Comparison of ENCODE assay signal across 13 mouse cellular contexts in the genomic region with DNA sequence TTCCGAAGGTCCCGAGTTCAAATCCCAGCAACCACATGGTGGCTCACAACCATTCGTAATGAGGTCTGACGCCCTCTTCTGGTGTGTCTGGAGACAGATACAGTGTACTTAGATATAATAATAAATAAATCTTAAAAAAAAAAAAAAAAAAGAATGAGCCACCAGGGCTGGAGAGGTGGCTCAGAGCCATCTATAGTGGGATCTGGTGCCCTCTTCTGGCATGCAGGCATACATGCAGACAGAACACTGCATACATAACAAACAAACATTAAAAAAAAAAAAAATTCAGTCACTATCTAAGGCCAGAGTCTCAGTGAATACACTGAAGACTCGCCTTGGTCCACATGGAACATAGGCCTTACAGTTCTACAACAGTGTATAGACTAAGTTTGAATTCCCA. TPM values are rescaled to one million over a fixed set of nuclear protein-coding genes. Genes with fewer than 3 reads are reported as not detected.
DNase-seq lines count a peak whose midpoint lies in the region; ATAC-seq and TF ChIP-seq lines count a peak whose summit lies in the region.
"Had no signal": no experiment of that assay in that cellular context is flagged by ENCODE, and none has a peak within 500 bp of the region (broad histone marks: within the 10 kb centered on the region; RNA-seq: fewer than 3 reads in every experiment).

No protein-coding gene starts in this region.

- peaks cover 51% of the 10 kb centered on the region for H3K36me3 ChIP-seq in kidney, embryonic 15.5 days

- peak; percentile 68 for DNase-seq in CD4-positive, CD25-positive, alpha-beta regulatory T cell, adult 2 months (ENCODE audit: low read depth, low spot score)
- peak; percentile 51 for DNase-seq in kidney, postnatal 10 days
- peak; percentile 49 for DNase-seq in A20 (ENCODE audit: low read depth, low spot score)
- peak; percentile 55 for DNase-seq in brain, embryonic 14.5 days (ENCODE audit: low read depth)
- no peak for DNase-seq in gastrocnemius, postnatal 25 days
- no peak for DNase-seq in right cerebral cortex, postnatal 4 days
- DNase-seq: adrenal gland, postnatal 25 days had no signal

- peaks cover 19% of the 10 kb centered on the region for H3K4me1 ChIP-seq in kidney, embryonic 15.5 days

- 81% methylated on average over 5 of the region's 5 CpGs for WGBS in kidney, embryonic 15.5 days

- H3K27ac ChIP-seq in kidney, embryonic 15.5 days: no peak overlapping the region
- H3K27ac ChIP-seq: embryonic facial prominence, embryonic 12.5 days; hindbrain, embryonic 14.5 days; neural tube, embryonic 13.5 days had no signal

- peak; percentile 51; the same call in 1 of the 2 replicates for TF ChIP-seq CTCF in brain, embryonic 14.5 days (IDR thresholded peaks at IDR 0.05; ENCODE audit: borderline replicate concordance, extremely low read depth, insufficient read depth, insufficient read length)

- H3K9me3 ChIP-seq in kidney, embryonic 15.5 days (replicated peaks): no peaks in the 10 kb centered on the region
- H3K9me3 ChIP-seq: embryonic facial prominence, embryonic 12.5 days; neural tube, embryonic 13.5 days had no signal

- no peak overlapping the region for H3K4me3 ChIP-seq in kidney, embryonic 15.5 days (replicated peaks)
- H3K4me3 ChIP-seq: embryonic facial prominence, embryonic 12.5 days; neural tube, embryonic 13.5 days had no signal

- no peak for TF ChIP-seq POLR2A in brain, embryonic 14.5 days (IDR thresholded peaks at IDR 0.05; ENCODE audit: borderline replicate concordance, extremely low read depth, insufficient read depth, insufficient read length, poor library complexity, severe bottlenecking)

- no peaks in the 10 kb centered on the region for H3K27me3 ChIP-seq in kidney, embryonic 15.5 days
- H3K27me3 ChIP-seq: embryonic facial prominence, embryonic 12.5 days; neural tube, embryonic 13.5 days had no signal

- no peak overlapping the region for H3K9ac ChIP-seq in kidney, embryonic 15.5 days
- H3K9ac ChIP-seq: embryonic facial prominence, embryonic 12.5 days; hindbrain, embryonic 14.5 days; neural tube, embryonic 13.5 days had no signal

- no peak overlapping the region for H3K4me2 ChIP-seq in kidney, embryonic 15.5 days
- H3K4me2 ChIP-seq: embryonic facial prominence, embryonic 12.5 days; hindbrain, embryonic 14.5 days; neural tube, embryonic 13.5 days had no signal

- no peak for ATAC-seq in CD4-positive, CD25-positive, alpha-beta regulatory T cell, adult 4 months
- no peak for ATAC-seq in kidney, embryonic 15.5 days (replicated peaks; ENCODE audit: low FRiP score)

RNA-seq across cellular contexts. Expression of a gene that starts 2.8 kb away (rescaled TPM):
- 10 to 100 TPM; 51.4 to 71.8 TPM for polyA plus RNA-seq in CD4-positive, CD25-positive, alpha-beta regulatory T cell, adult 4 months (2017; shearing (Covaris generic))
- 56.7 and 57.1 TPM in 2 replicates for polyA plus RNA-seq in kidney, embryonic 15.5 days (2015; fragmentation: Nextera tagmentation; extraction: Ambion mirVana)
- polyA plus RNA-seq in brain, embryonic 14.5 days (2012; rRNA removed): 49.9 and 65.5 TPM in 2 replicates
- total RNA-seq in gastrocnemius, postnatal 25 days (2021): 10 to 100 TPM; 12.3 to 13.6 TPM

RNA-seq across cellular contexts. Expression of a gene that starts 2.8 kb away (rescaled TPM):
- 10 to 100 TPM; 13.9 to 19.9 TPM for polyA plus RNA-seq in CD4-positive, CD25-positive, alpha-beta regulatory T cell, adult 4 months (2017; shearing (Covaris generic))
- 169 and 171 TPM in 2 replicates for polyA plus RNA-seq in kidney, embryonic 15.5 days (2015; fragmentation: Nextera tagmentation; extraction: Ambion mirVana)
- polyA plus RNA-seq in brain, embryonic 14.5 days (2012; rRNA removed): 106 and 117 TPM in 2 replicates
- 100 to 1,000 TPM in 1 of 2 experiments, 10 to 100 TPM in 1; 97.5 to 106 TPM for total RNA-seq in gastrocnemius, postnatal 25 days (2021)

RNA-seq across cellular contexts. Expression of a gene that starts 5.9 kb away (rescaled TPM):
- not detected for polyA plus RNA-seq in CD4-positive, CD25-positive, alpha-beta regulatory T cell, adult 4 months (2017; shearing (Covaris generic))
- not detected in 2 replicates for polyA plus RNA-seq in kidney, embryonic 15.5 days (2015; fragmentation: Nextera tagmentation; extraction: Ambion mirVana)
- 0.15 and 0.32 TPM in 2 replicates for polyA plus RNA-seq in brain, embryonic 14.5 days (2012; rRNA removed)
- total RNA-seq in gastrocnemius, postnatal 25 days (2021): not detected
- total RNA-seq: adrenal gland, postnatal 25 days had no signal
- polyA plus RNA-seq: embryonic facial prominence, embryonic 12.5 days; gonadal fat pad, adult 2 months; hindbrain, embryonic 14.5 days had no signal

RNA-seq across cellular contexts. Expression of a gene that starts 10.3 kb away (rescaled TPM):
- not detected for polyA plus RNA-seq in CD4-positive, CD25-positive, alpha-beta regulatory T cell, adult 4 months (2017; shearing (Covaris generic))
- polyA plus RNA-seq in kidney, embryonic 15.5 days (2015; fragmentation: Nextera tagmentation; extraction: Ambion mirVana): 4.5 and 8.1 TPM in 2 replicates
- polyA plus RNA-seq in brain, embryonic 14.5 days (2012; rRNA removed): 68.0 and 125 TPM in 2 replicates
- 10 to 100 TPM; 11.0 to 12.5 TPM for total RNA-seq in gastrocnemius, postnatal 25 days (2021)

RNA-seq across cellular contexts. Expression of a gene that starts 11.6 kb away (rescaled TPM):
- polyA plus RNA-seq in CD4-positive, CD25-positive, alpha-beta regulatory T cell, adult 4 months (2017; shearing (Covaris generic)): 1 to 10 TPM in 1 of 2 experiments, under 1 TPM in 1; 0.63 to 1.3 TPM
- 1.5 and 1.8 TPM in 2 replicates for polyA plus RNA-seq in kidney, embryonic 15.5 days (2015; fragmentation: Nextera tagmentation; extraction: Ambion mirVana)
- 43.3 and 53.5 TPM in 2 replicates for polyA plus RNA-seq in brain, embryonic 14.5 days (2012; rRNA removed)
- total RNA-seq in gastrocnemius, postnatal 25 days (2021): under 1 TPM; 0.67 to 1.00 TPM

Comparison
In these comparisons a context has a peak if more than half of its experiments do, and no peak if none do; other contexts are left out.
1. DNase-seq: peak in CD4-positive, CD25-positive, alpha-beta regulatory T cell, adult 2 months (single experiment), kidney, postnatal 10 days (single experiment), A20 (single experiment) and brain, embryonic 14.5 days (single experiment); none in gastrocnemius, postnatal 25 days (single experiment) and right cerebral cortex, postnatal 4 days (single experiment).